Mouse (Mus musculus) T-helper 1 cell (primary cell): ENCODE measurements around the gene Rcbtb2.

Experiments
- in situ Hi-C: fragments of 300-600 bp; cut with MboI, MseI; formaldehyde crosslinking; loops from one replicate; pipeline ENCODE4 v1.15.1; 2025; ENCODE audit warnings: high pct_unique_total_duplicates

Rcbtb2 gene

GRCm38 (mm10) chr14:73254412-73254811, 131.6 kb downstream of the Rcbtb2 start:
- in situ Hi-C loops, result no loop called here

- in situ Hi-C loops, result no loop called here
Measured at GRCm38 (mm10) chr14:73255426-73255970, 132.7 kb downstream of the Rcbtb2 start.

DNA sequence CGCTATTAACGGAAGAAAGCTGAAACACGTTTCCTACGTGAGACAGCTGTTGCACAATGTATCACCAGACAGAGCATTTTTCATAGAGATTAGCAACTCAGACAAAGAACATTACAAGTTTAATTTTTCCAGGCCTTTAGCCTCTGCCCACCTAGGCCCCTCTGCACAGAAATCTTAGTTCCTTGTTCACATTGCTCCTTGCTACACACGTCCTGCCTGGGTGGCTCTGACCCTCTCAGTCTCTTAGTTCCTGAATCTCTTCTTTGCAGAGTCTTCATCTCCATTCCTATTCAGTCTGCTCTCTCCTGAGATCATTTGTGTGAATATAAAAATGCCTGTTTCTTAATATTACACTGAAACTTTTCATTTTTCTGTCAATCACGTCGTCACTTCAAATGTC, 134.5 kb downstream of the Rcbtb2 start:
- in situ Hi-C loops, result no loop called here
